Mouse (Mus musculus) spleen, adult 2 months (tissue): ENCODE measurements around the gene Lin28a.

ENCODE experiments used
- CTCF ChIP-seq: fragments of 200-500 bp; IDR thresholded peaks from 2 replicates; pipeline ENCODE4 v1.5.1; 2011; ENCODE audit warnings: mild to moderate bottlenecking, inconsistent platforms; ENCODE audit not compliant: insufficient read depth, insufficient read length, insufficient replicate concordance; ENCODE audit errors: extremely low read depth
- POLR2A ChIP-seq: fragments of 200-500 bp; IDR thresholded peaks from 2 replicates; pipeline ENCODE4 v1.6.1; 2011; ENCODE audit warnings: low read depth, low read length, inconsistent platforms

DNA sequence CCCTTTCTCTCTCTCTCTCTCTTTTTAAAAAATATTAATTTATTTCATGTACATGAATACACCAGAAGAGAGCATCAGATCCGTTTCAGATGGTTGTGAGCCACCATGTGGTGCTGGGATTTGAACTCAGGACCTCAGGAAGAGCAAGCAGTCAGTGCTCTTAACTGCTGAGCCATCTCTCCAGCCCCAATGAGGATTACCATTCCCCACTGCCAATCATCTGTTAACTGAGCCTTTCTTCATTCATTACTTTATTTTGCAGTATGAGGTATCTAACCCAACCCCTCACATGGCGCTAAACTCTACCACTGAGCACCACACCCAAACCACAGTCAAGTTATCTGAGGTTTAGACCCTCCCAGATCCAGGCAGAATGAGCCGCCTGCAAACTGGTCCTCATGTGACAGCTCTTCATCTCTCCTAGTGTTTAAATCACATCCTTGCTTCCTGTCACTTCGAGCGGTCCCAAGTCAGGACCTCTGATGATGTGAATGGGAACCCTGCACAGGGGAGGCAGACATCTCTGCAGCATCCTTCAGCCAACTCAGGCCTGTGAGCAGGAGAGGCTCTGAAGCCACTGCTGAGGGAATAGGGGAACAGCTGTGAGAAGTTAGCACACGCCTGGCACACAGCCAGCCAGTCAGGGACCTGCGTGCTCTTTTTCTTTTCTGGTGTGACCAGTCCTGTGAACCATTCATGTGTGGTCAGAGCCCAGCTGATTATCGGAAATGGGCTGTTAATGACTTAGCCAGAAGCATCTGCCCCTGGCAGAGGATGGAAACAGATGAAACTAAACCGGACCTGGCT lies 22.9 kb upstream of the Lin28a start:
- TF ChIP-seq CTCF (no peak), POLR2A (no peak)
